Mouse (Mus musculus) limb, embryonic 15.5 days (tissue): ENCODE data around the gene Ugt1a6b. TPM values are rescaled to one million over a fixed set of nuclear protein-coding genes. Genes with fewer than 3 reads are reported as not detected.
A peak's percentile ranks its signal among the peaks of the same experiment; 100 is the strongest.
"Not testable (repeated sequence)": the region's sequence is repeated elsewhere in the genome, so short reads cannot be mapped to it uniquely, and the experiment has no call there.

Source experiments
- ATAC-seq: fragments of 200-750 bp; cut with Nextera tagmentation; 2 replicates; pipeline ENCODE4 v1.8.0; 2017; ENCODE audit warnings: low read depth, moderate TSS enrichment; ENCODE audit not compliant: insufficient number of reproducible peaks, low FRiP score, low TSS enrichment
- H3K27ac ChIP-seq: fragments of 300-500 bp; sonication (generic); 2 replicates; pipeline ENCODE4 v1.5.1; 2015; ENCODE audit warnings: moderate library complexity, mild to moderate bottlenecking, inconsistent platforms
- H3K27me3 ChIP-seq: fragments of 300-500 bp; sonication (generic); 2 replicates; pipeline ENCODE4 v1.6.1; 2015; ENCODE audit warnings: inconsistent platforms
- H3K36me3 ChIP-seq: fragments of 300-500 bp; sonication (generic); 2 replicates; pipeline ENCODE4 v1.6.1; 2015; ENCODE audit warnings: inconsistent platforms
- H3K4me1 ChIP-seq: fragments of 300-500 bp; sonication (generic); 2 replicates; pipeline ENCODE4 v1.6.1; 2015; ENCODE audit warnings: inconsistent platforms
- H3K4me2 ChIP-seq: fragments of 300-500 bp; sonication (generic); 2 replicates; pipeline ENCODE4 v1.6.1; 2015; ENCODE audit warnings: mild to moderate bottlenecking, inconsistent platforms
- H3K4me3 ChIP-seq: fragments of 300-500 bp; sonication (generic); 2 replicates; pipeline ENCODE4 v1.5.1; 2015; ENCODE audit warnings: mild to moderate bottlenecking, inconsistent platforms
- H3K9ac ChIP-seq: fragments of 300-500 bp; sonication (generic); 2 replicates; pipeline ENCODE4 v1.6.1; 2015; ENCODE audit warnings: inconsistent platforms
- H3K9me3 ChIP-seq: fragments of 300-500 bp; sonication (generic); 2 replicates; pipeline ENCODE4 v1.6.1; 2016; ENCODE audit warnings: inconsistent platforms
- WGBS: fragments of 180-500 bp; shearing (Covaris S2); methylation state at CpG from one replicate; pipeline ENCODE4 v1.1.7; 2015; 5-methylcytosine and 5-hydroxymethylcytosine counted together
- polyA plus RNA-seq: library from polyadenylated mRNA; unstranded; fragments of >200 nt; fragmentation: Nextera tagmentation; extraction: Ambion mirVana; gene quantifications from 2 replicates; pipeline ENCODE4 v1.2.1, GENCODE M21; 2015

Ugt1a6b gene
- 0.60 and 1.00 TPM in 2 replicates for polyA plus RNA-seq

- H3K4me2 ChIP-seq, H3K9ac ChIP-seq, H3K9me3 ChIP-seq, H3K4me3 ChIP-seq, H3K27me3 ChIP-seq, ATAC-seq, H3K36me3 ChIP-seq, H3K27ac ChIP-seq, H3K4me1 ChIP-seq: not testable (repeated sequence)
- WGBS, result 57% methylated on average over 3 of the region's 3 CpGs
Measured at GRCm38 (mm10) chr1:88103019-88103418, at the start of gene Ugt1a6b. TSS of gene Ugt1a6b (plus strand) at chr1:88103252.

GRCm38 (mm10) chr1:88055088-88055487 lies 48.0 kb upstream of the Ugt1a6b start, which contains the start of gene Ugt1a10:
TSS of gene Ugt1a10 (plus strand) at chr1:88055388.
- H3K9me3 ChIP-seq, result no peaks in the 10 kb centered on the region
- H3K9ac ChIP-seq, result no peak within 1 kb of the TSS
- no peaks in the 10 kb centered on the region for H3K27me3 ChIP-seq
- H3K4me1 ChIP-seq, result no peaks in the 10 kb centered on the region
- H3K36me3 ChIP-seq, result no peaks in the 10 kb centered on the region
- WGBS, result 87% methylated on average over 1 of the region's 1 CpGs
- no peak within 1 kb of the TSS for H3K4me3 ChIP-seq
- no peak within 1 kb of the TSS for H3K27ac ChIP-seq
- H3K4me2 ChIP-seq, result no peak within 1 kb of the TSS
- ATAC-seq, result no peak

- H3K4me2 ChIP-seq, H3K9ac ChIP-seq, H3K36me3 ChIP-seq, H3K27ac ChIP-seq, H3K9me3 ChIP-seq, ATAC-seq, H3K27me3 ChIP-seq, H3K4me1 ChIP-seq, H3K4me3 ChIP-seq: not testable (repeated sequence)
- 75% methylated on average over 2 of the region's 2 CpGs for WGBS
Measured at GRCm38 (mm10) chr1:88066472-88067102, 36.5 kb upstream of the Ugt1a6b start.

GRCm38 (mm10) chr1:88070495-88070894 lies 32.6 kb upstream of the Ugt1a6b start, which contains the start of gene Ugt1a9:
TSS of gene Ugt1a9 (plus strand) at chr1:88070800.
- 70% methylated on average over 2 of the region's 2 CpGs for WGBS
- no peak within 1 kb of the TSS for H3K4me3 ChIP-seq
- H3K9ac ChIP-seq, result no peak within 1 kb of the TSS
- no peaks in the 10 kb centered on the region for H3K4me1 ChIP-seq
- no peak within 1 kb of the TSS for H3K27ac ChIP-seq
- H3K4me2 ChIP-seq, result no peak within 1 kb of the TSS
- H3K36me3 ChIP-seq, result no peaks in the 10 kb centered on the region
- no peaks in the 10 kb centered on the region for H3K27me3 ChIP-seq
- no peaks in the 10 kb centered on the region for H3K9me3 ChIP-seq
- ATAC-seq, result no peak

GRCm38 (mm10) chr1:88070902-88071301 lies 32.1 kb upstream of the Ugt1a6b start:
- no peak overlapping the region for H3K4me2 ChIP-seq
- WGBS, result 75% methylated on average over 4 of the region's 4 CpGs
- H3K4me3 ChIP-seq, result no peak overlapping the region
- no peaks in the 10 kb centered on the region for H3K9me3 ChIP-seq
- no peaks in the 10 kb centered on the region for H3K27me3 ChIP-seq
- ATAC-seq, result no peak
- H3K27ac ChIP-seq, result no peak overlapping the region
- H3K9ac ChIP-seq, result no peak overlapping the region
- H3K4me1 ChIP-seq, result no peaks in the 10 kb centered on the region
- H3K36me3 ChIP-seq, result no peaks in the 10 kb centered on the region

GRCm38 (mm10) chr1:88074471-88074870 lies 28.6 kb upstream of the Ugt1a6b start:
- H3K9ac ChIP-seq, result no peak overlapping the region
- no peaks in the 10 kb centered on the region for H3K4me1 ChIP-seq
- H3K27me3 ChIP-seq, result no peaks in the 10 kb centered on the region
- no peak overlapping the region for H3K27ac ChIP-seq
- H3K4me3 ChIP-seq, result no peak overlapping the region
- H3K4me2 ChIP-seq, result no peak overlapping the region
- no peaks in the 10 kb centered on the region for H3K36me3 ChIP-seq
- no peak for ATAC-seq
- no peaks in the 10 kb centered on the region for H3K9me3 ChIP-seq
- 83% methylated on average over 2 of the region's 2 CpGs for WGBS

GRCm38 (mm10) chr1:88077128-88077527 lies 25.9 kb upstream of the Ugt1a6b start:
- no peak overlapping the region for H3K27ac ChIP-seq
- no peaks in the 10 kb centered on the region for H3K27me3 ChIP-seq
- H3K4me3 ChIP-seq, result no peak overlapping the region
- no peak overlapping the region for H3K4me2 ChIP-seq
- no peak overlapping the region for H3K9ac ChIP-seq
- 86% methylated on average over 1 of the region's 1 CpGs for WGBS
- no peaks in the 10 kb centered on the region for H3K36me3 ChIP-seq
- no peak for ATAC-seq
- no peaks in the 10 kb centered on the region for H3K9me3 ChIP-seq
- no peaks in the 10 kb centered on the region for H3K4me1 ChIP-seq

GRCm38 (mm10) chr1:88081670-88082069 lies 21.4 kb upstream of the Ugt1a6b start:
- H3K36me3 ChIP-seq, result no peaks in the 10 kb centered on the region
- H3K9me3 ChIP-seq, result no peaks in the 10 kb centered on the region
- H3K27me3 ChIP-seq, result no peaks in the 10 kb centered on the region
- no peak overlapping the region for H3K9ac ChIP-seq
- ATAC-seq, result no peak
- no peak overlapping the region for H3K4me2 ChIP-seq
- H3K27ac ChIP-seq, result no peak overlapping the region
- no peak overlapping the region for H3K4me3 ChIP-seq
- no peaks in the 10 kb centered on the region for H3K4me1 ChIP-seq
- WGBS, result 89% methylated on average over 1 of the region's 1 CpGs

- Histone ChIP-seq H3K4me1 (no peaks in the 10 kb centered on the region), H3K9me3 (no peaks in the 10 kb centered on the region), H3K9ac (no peak overlapping the region), H3K36me3 (no peaks in the 10 kb centered on the region), H3K4me2 (no peak overlapping the region), H3K27ac (no peak overlapping the region), H3K4me3 (no peak overlapping the region), H3K27me3 (no peaks in the 10 kb centered on the region)
- WGBS, result 54% methylated on average over 1 of the region's 1 CpGs
- no peak for ATAC-seq
Measured at GRCm38 (mm10) chr1:88086125-88086524, 16.9 kb upstream of the Ugt1a6b start.

- Histone ChIP-seq H3K9me3 (no peaks in the 10 kb centered on the region), H3K36me3 (no peaks in the 10 kb centered on the region), H3K9ac (no peak within 1 kb of the TSS), H3K4me1 (no peaks in the 10 kb centered on the region), H3K27ac (no peak within 1 kb of the TSS), H3K4me2 (no peak within 1 kb of the TSS), H3K27me3 (no peaks in the 10 kb centered on the region), H3K4me3 (no peak within 1 kb of the TSS)
- whole genome bisulfite sequencing, result 75% methylated on average over 3 of the region's 3 CpGs
- no peak for ATAC-seq
Measured at GRCm38 (mm10) chr1:88087513-88087912, 15.5 kb upstream of the Ugt1a6b start, which contains the start of gene Ugt1a8. TSS of gene Ugt1a8 (plus strand) at chr1:88087813.

- Histone ChIP-seq H3K27ac (no peak overlapping the region), H3K9ac (no peak overlapping the region), H3K36me3 (no peaks in the 10 kb centered on the region), H3K4me1 (peaks cover 15% of the 10 kb centered on the region; the same call in 1 of the 2 replicates), H3K4me3 (no peak overlapping the region), H3K27me3 (no peaks in the 10 kb centered on the region), H3K9me3 (no peaks in the 10 kb centered on the region), H3K4me2 (no peak overlapping the region)
- no peak for ATAC-seq
Measured at GRCm38 (mm10) chr1:88092341-88092740, 10.7 kb upstream of the Ugt1a6b start.

- peaks cover 15% of the 10 kb centered on the region; the same call in 1 of the 2 replicates for H3K4me1 ChIP-seq
- H3K4me2 ChIP-seq, H3K4me3 ChIP-seq, H3K27me3 ChIP-seq, H3K9ac ChIP-seq, ATAC-seq, H3K36me3 ChIP-seq, H3K9me3 ChIP-seq: not testable (repeated sequence)
- peak overlapping the region; percentile 86 for H3K27ac ChIP-seq
- WGBS, result 76% methylated on average over 3 of the region's 3 CpGs
Measured at GRCm38 (mm10) chr1:88094270-88094676, 8.8 kb upstream of the Ugt1a6b start.
